Mouse (Mus musculus) adrenal gland, postnatal 10 days (tissue): ENCODE results near the gene Tns3. TPM values are rescaled to one million over a fixed set of nuclear protein-coding genes. Genes with fewer than 3 reads are reported as not detected.

ENCODE experiments used
- DNase-seq: peaks from one replicate; pipeline ENCODE4 v3.0.0; 2021; ENCODE audit warnings: mixed read lengths
- long read RNA-seq, 2 experiments: library from polyadenylated mRNA; stranded (forward); transcript quantifications; one replicate each; pipeline ENCODE4 v2.0.0; 2021
- total RNA-seq, 2 experiments: library from RNA; stranded (reverse); gene quantifications; 2 replicates each; pipeline ENCODE4 v1.2.3; 2021

Gene Tns3
- 10 to 100 TPM; 36.5 to 38.5 TPM for total RNA-seq
- long read RNA-seq, experiment 1, partial matches to known transcripts, result 0 of 3 reads
- long read RNA-seq, experiment 1, other reads (novel, unspliced or antisense), result 3 of 3 reads
- long read RNA-seq, experiment 2, partial matches to known transcripts, result 0 of 2 reads
- long read RNA-seq, experiment 2, other reads (novel, unspliced or antisense), result 2 of 2 reads

- peak; percentile 82 for DNase-seq
Observed at GRCm38 (mm10) chr11:8664393-8664743, at the start of gene Tns3. TSS of gene Tns3 (minus strand) at chr11:8664535.

GRCm38 (mm10) chr11:8706246-8707041 is 42.1 kb upstream of the Tns3 start:
- peak; percentile 30 for DNase-seq

GRCm38 (mm10) chr11:8705156-8705555 is 40.8 kb upstream of the Tns3 start:
- no peak for DNase-seq

GRCm38 (mm10) chr11:8703876-8704275 is 39.5 kb upstream of the Tns3 start:
- no peak for DNase-seq

- no peak for DNase-seq
Observed at GRCm38 (mm10) chr11:8702532-8702886, 38.2 kb upstream of the Tns3 start.

GRCm38 (mm10) chr11:8701845-8702531 is 37.7 kb upstream of the Tns3 start:
- no peak for DNase-seq

- no peak for DNase-seq
Observed at GRCm38 (mm10) chr11:8701400-8701799, 37.1 kb upstream of the Tns3 start.

- no peak for DNase-seq
Observed at GRCm38 (mm10) chr11:8700641-8701221, 36.4 kb upstream of the Tns3 start.

GRCm38 (mm10) chr11:8699777-8700176 is 35.4 kb upstream of the Tns3 start:
- DNase-seq, result no peak

- DNase-seq, result no peak
Observed at GRCm38 (mm10) chr11:8697670-8698069, 33.3 kb upstream of the Tns3 start.

GRCm38 (mm10) chr11:8694096-8694495 is 29.8 kb upstream of the Tns3 start:
- DNase-seq, result no peak

GRCm38 (mm10) chr11:8692536-8693471 is 28.5 kb upstream of the Tns3 start:
- DNase-seq, result peak; percentile 40

- no peak for DNase-seq
Observed at GRCm38 (mm10) chr11:8692162-8692535, 27.8 kb upstream of the Tns3 start.

GRCm38 (mm10) chr11:8691605-8692004 is 27.3 kb upstream of the Tns3 start:
- no peak for DNase-seq

- no peak for DNase-seq
Observed at GRCm38 (mm10) chr11:8690633-8691032, 26.3 kb upstream of the Tns3 start.

GRCm38 (mm10) chr11:8689515-8689914 is 25.2 kb upstream of the Tns3 start:
- DNase-seq, result peak; percentile 7

- no peak for DNase-seq
Observed at GRCm38 (mm10) chr11:8688907-8689306, 24.6 kb upstream of the Tns3 start.

GRCm38 (mm10) chr11:8686501-8686900 is 22.2 kb upstream of the Tns3 start:
- no peak for DNase-seq

- DNase-seq, result no peak
Observed at GRCm38 (mm10) chr11:8686061-8686460, 21.7 kb upstream of the Tns3 start.

GRCm38 (mm10) chr11:8685195-8685594 is 20.9 kb upstream of the Tns3 start:
- no peak for DNase-seq

- DNase-seq, result no peak
Observed at GRCm38 (mm10) chr11:8684262-8684661, 19.9 kb upstream of the Tns3 start.

- no peak for DNase-seq
Observed at GRCm38 (mm10) chr11:8681356-8681755, 17.0 kb upstream of the Tns3 start.
